Mouse (Mus musculus): ENCODE data around the gene Rbm20. TPM values are rescaled to one million over a fixed set of nuclear protein-coding genes. Genes with fewer than 3 reads are reported as not detected.
A peak's percentile ranks its signal among the peaks of the same experiment; 100 is the strongest.

Gene Rbm20
- polyA plus RNA-seq, 1 experiment from 2014 or later, result 0.98 TPM

DNA sequence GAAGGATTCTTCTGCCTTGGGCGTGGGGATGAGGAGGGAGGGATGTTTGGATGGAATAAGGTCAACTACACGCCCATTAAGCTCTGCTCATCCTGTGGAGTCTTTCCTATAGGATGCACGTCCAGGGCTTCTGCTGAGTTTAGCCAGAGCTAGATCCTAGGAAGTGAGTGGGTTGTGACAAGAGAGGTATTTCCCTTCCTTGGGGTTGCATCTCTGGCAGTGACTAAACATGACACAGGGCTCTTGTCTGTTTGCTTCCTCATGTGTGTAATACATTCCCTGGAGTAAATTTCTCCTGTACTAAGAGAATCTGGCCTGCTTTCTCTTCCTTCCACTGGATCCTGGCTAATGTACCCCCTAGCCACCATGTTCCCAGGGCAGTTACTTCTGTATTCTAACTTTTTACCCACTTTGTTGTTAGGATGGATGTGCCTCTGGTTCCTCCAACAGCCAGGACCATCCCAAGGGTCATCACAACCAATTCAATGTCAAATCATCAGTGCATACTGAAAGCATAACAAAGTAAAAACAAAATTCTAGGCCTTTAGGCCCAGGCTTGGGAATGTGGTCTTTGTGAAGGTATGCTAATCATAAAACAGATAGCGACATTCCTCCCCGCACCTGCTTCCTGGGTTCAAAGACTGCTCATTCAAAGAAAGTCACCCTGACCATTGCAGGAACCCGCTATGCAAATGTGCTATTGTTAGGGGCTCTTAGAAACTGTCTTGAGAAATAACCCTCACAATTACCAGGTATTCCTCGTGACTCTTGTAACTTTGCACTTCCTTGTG, 87.8 kb downstream of the Rbm20 start:
- no peaks in the 10 kb centered on the region for H3K36me3 ChIP-seq
- H3K4me2 ChIP-seq (replicated peaks), result no peak overlapping the region
- no peaks in the 10 kb centered on the region for H3K9me3 ChIP-seq
- no peak for ATAC-seq (ENCODE audit: low FRiP score, low read depth)
- no peak overlapping the region for H3K4me3 ChIP-seq
- WGBS, result 80% methylated on average over 7 of the region's 7 CpGs
- no peaks in the 10 kb centered on the region for H3K4me1 ChIP-seq
- H3K9ac ChIP-seq, result no peak overlapping the region
- no peaks in the 10 kb centered on the region for H3K27me3 ChIP-seq (replicated peaks)
- H3K27ac ChIP-seq, result no peak overlapping the region

DNA sequence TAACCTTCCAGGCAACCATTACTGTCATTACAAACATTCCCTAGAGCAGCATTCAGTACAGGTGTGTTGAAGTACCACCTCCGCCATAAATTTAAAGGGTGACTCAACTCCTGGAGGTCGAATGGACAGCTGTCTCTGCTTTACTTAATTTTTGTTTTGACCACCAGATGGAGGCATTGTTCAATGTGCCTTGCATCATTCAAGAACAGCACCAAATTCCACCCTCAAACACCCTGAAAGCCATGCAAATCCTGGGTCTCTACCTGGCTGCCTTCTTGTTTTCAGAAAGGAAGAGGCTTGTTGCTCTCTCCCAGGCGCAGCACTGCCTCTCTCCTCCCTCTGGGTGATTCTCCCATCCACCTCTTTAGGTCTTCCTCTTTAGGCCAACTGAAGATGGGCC, 91.4 kb downstream of the Rbm20 start:
- Histone ChIP-seq H3K4me2 (replicated peaks) (0 out of 2 replicates have a peak overlapping the region, but pooled peaks have one; percentile 5), H3K9ac (no peak overlapping the region), H3K36me3 (no peaks in the 10 kb centered on the region), H3K4me3 (no peak overlapping the region), H3K4me1 (no peaks in the 10 kb centered on the region), H3K9me3 (no peaks in the 10 kb centered on the region), H3K27ac (no peak overlapping the region), H3K27me3 (replicated peaks) (no peaks in the 10 kb centered on the region)
- 29% methylated on average over 3 of the region's 3 CpGs for WGBS
- no peak for ATAC-seq (ENCODE audit: low FRiP score, low read depth)

DNA sequence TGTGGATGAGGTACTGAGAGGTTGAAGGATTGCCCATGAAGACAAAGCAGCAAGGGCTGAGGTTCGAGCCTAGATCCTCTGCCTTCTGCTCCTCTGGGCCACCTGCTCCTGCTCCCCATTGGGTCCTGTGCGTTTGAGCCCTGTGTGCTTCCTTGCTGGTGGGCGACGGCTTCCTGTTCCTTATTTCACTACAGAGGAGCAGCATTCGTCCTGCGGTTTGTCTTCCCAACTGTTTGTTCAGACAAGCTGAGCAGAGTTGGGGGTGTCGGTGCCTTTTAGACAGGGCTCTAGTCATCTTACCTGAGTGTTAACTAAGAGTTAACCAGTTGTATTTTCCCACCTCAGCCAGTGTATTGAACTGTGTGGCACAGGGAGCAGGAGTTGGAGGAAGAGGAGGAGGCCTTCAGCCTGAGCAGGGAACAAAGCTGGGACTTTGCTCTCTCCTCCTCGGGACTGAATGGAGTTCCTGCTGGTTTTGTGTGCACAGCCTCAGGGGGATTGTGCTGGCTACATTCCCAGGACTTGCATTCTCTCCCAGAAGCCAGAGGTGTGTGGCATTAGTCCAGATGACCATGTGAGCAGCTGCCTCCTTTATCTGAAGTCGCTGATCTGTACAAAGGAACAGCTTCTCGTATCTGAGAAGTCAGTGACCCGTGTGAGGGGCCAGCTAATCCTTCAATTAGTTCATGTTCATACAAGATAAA, 97.0 kb downstream of the Rbm20 start:
- Histone ChIP-seq H3K4me2 (replicated peaks) (no peak overlapping the region), H3K4me1 (no peaks in the 10 kb centered on the region), H3K27me3 (replicated peaks) (no peaks in the 10 kb centered on the region), H3K27ac (no peak overlapping the region), H3K9me3 (no peaks in the 10 kb centered on the region), H3K4me3 (no peak overlapping the region), H3K9ac (no peak overlapping the region), H3K36me3 (no peaks in the 10 kb centered on the region)
- WGBS, result 58% methylated on average over 11 of the region's 11 CpGs
- ATAC-seq (ENCODE audit: low FRiP score, low read depth), result no peak

DNA sequence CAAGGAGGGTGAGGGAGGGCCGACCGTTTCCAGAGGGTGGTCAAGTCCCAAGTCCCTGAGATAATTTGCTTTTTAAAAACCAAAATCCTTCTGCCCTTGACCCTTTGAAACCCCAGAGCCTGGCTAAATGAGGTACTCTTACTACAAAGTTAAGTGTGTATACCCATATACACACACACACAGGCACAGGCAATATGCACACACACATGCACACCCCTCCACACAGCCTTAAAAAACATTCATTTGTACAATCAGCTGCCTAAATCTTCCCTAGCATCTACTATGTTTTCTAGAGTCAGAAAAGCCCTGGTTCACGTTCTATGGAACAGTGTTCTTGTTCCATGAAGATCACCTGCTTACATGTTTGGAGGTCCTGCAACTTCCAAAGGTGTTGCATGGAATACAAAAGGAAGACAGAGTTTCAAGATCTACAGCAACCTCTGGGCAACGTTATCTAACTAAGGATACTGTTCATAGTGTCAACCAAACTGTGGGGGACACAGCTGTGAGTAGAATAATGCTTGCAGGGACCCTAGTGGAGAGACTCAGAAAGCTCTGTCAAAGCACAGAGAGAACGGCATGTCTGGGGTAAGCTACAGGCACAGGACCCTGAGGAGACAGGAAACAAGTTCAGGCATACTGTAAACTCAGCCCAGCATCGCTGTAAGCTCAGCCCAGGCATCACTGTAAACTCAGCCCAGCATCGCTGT, 97.7 kb downstream of the Rbm20 start:
- WGBS, result 62% methylated on average over 7 of the region's 7 CpGs
- no peaks in the 10 kb centered on the region for H3K36me3 ChIP-seq
- H3K4me2 ChIP-seq (replicated peaks), result no peak overlapping the region
- no peaks in the 10 kb centered on the region for H3K27me3 ChIP-seq (replicated peaks)
- no peaks in the 10 kb centered on the region for H3K4me1 ChIP-seq
- ATAC-seq (ENCODE audit: low FRiP score, low read depth), result no peak
- H3K4me3 ChIP-seq, result no peak overlapping the region
- no peak overlapping the region for H3K27ac ChIP-seq
- H3K9ac ChIP-seq, result no peak overlapping the region
- no peaks in the 10 kb centered on the region for H3K9me3 ChIP-seq

DNA sequence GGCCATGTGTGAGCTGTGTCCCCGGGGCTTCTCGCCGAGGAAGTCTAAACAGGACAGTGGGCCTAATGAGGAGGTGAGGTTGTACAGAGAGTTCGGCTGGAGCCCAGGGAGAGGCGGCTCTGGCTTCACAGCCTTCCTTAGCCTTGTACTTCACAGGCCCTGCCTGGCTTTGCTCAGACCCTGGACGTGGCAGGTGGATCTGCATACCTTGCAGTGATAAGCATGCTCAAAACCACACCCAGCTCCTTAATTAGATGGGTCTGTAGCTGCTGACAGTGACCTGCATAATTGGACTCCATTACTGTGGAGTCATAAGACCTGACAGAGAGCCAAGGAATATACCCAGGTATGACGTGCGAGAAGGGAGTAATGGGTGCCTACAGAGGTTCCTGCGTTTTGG, 102.3 kb downstream of the Rbm20 start:
- Histone ChIP-seq H3K4me1 (no peaks in the 10 kb centered on the region), H3K9me3 (no peaks in the 10 kb centered on the region), H3K4me2 (replicated peaks) (no peak overlapping the region), H3K27ac (no peak overlapping the region), H3K4me3 (no peak overlapping the region), H3K36me3 (no peaks in the 10 kb centered on the region), H3K9ac (no peak overlapping the region), H3K27me3 (replicated peaks) (no peaks in the 10 kb centered on the region)
- 86% methylated on average over 9 of the region's 9 CpGs for WGBS
- ATAC-seq (ENCODE audit: low FRiP score, low read depth), result no peak

DNA sequence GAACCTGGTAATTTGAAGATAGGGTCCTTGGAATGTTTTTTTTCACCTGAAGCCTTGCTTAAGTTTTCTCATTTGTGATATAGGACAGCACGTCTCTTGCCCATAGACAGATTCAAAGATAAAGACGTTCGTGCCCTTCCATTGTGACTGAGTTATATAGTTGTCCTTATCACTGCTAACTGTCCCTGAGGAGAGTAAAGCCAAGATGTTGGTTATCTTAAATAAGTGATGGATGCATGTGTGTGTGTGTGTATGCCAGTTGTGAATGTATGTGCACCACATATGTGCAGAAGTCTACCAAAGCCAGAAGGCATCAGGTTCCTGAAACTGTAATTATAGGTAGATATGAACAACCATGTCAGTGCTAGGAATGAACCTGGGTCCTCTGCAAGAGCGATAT, 102.7 kb downstream of the Rbm20 start:
- 92% methylated on average over 4 of the region's 4 CpGs for WGBS
- H3K27me3 ChIP-seq (replicated peaks), result no peaks in the 10 kb centered on the region
- no peak for ATAC-seq (ENCODE audit: low FRiP score, low read depth)
- H3K9me3 ChIP-seq, result no peaks in the 10 kb centered on the region
- no peak overlapping the region for H3K27ac ChIP-seq
- no peak overlapping the region for H3K4me2 ChIP-seq (replicated peaks)
- no peaks in the 10 kb centered on the region for H3K36me3 ChIP-seq
- no peaks in the 10 kb centered on the region for H3K4me1 ChIP-seq
- no peak overlapping the region for H3K4me3 ChIP-seq
- H3K9ac ChIP-seq, result no peak overlapping the region

DNA sequence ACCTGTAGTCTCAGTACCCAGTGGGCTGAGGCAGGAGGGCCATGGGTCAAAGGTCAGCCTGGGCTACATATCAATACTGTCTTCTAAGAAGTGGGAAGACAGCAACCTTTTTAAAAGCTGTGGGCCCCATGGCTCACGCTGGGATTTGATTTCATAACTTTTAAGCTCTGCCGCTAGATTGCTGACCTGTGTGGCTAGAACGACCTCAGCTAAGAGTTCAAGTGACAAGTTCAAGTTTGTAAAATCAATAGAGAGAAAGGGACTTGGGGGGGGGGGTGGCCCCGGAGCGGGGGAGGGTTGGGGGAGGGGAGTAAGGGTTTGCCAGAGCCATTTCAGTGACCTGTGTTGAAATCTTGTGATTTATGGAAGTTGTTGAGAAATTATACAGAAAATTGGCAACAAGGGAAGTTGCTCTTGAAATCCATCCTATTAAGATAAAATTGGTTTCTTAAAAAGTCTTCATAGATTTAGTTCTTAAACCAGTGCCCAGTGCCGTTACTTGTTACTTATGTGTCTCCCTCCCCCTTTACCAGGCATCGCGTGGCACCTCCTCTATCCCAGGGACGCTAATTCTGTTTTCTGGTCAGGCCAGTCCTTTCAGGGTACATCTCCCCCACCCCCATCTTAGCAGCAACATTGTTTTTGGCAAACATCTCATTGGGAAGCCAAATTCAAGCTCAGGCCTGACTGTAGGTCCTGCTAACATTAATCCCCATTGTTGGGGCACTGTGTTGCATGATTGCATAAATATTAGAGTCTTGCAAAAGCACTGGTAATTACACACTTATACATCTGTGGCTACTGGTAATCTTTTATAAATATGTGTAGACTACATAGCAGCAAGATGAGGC, 103.9 kb downstream of the Rbm20 start:
- H3K4me1 ChIP-seq, result no peaks in the 10 kb centered on the region
- 82% methylated on average over 9 of the region's 9 CpGs for WGBS
- H3K9ac ChIP-seq, result no peak overlapping the region
- H3K9me3 ChIP-seq, result no peaks in the 10 kb centered on the region
- H3K4me3 ChIP-seq, result no peak overlapping the region
- H3K27me3 ChIP-seq (replicated peaks), result no peaks in the 10 kb centered on the region
- no peak for ATAC-seq (ENCODE audit: low FRiP score, low read depth)
- H3K27ac ChIP-seq, result no peak overlapping the region
- H3K4me2 ChIP-seq (replicated peaks), result no peak overlapping the region
- no peaks in the 10 kb centered on the region for H3K36me3 ChIP-seq

DNA sequence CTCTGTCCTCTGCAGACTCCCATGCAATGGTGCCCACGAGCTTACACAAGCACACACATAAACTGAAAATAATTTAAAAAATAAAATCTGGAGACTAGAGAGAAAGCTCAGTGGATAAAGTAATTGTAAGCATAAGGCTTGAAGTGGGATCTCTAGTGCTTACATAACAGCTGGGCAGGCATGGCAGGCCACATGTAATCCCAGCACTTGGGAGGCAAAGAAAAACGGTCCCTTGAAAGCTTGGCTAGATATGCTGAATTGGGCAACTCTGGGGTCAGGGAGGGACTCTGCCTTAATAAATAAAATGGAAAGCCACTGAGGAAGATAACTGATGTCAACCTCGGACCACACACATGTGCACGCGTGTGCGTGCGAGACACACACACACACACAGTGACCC, 104.7 kb downstream of the Rbm20 start:
- no peak overlapping the region for H3K4me2 ChIP-seq (replicated peaks)
- no peak overlapping the region for H3K27ac ChIP-seq
- H3K36me3 ChIP-seq, result no peaks in the 10 kb centered on the region
- no peak overlapping the region for H3K4me3 ChIP-seq
- no peaks in the 10 kb centered on the region for H3K9me3 ChIP-seq
- ATAC-seq (ENCODE audit: low FRiP score, low read depth), result no peak
- H3K27me3 ChIP-seq (replicated peaks), result no peaks in the 10 kb centered on the region
- no peak overlapping the region for H3K9ac ChIP-seq
- 87% methylated on average over 7 of the region's 7 CpGs for WGBS
- no peaks in the 10 kb centered on the region for H3K4me1 ChIP-seq

DNA sequence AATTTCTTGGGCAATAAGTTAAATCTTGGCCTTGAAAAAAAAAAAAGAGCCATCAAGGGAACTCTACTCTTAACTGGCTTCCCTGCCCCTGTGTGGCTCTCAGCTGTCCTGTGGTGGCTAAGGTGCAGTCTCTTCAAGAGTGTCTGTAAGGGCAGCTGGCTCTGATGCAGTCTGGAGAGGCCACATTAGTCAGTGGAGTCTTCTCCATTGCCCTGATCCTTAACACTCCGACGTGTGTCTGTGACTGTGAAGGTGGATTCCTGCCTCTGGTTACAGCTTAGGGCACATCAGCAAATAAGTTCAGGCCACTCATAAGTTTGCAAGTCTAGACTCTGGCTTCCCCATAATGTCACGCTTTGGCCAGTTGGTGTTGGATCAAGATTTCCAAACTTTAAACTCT, 108.2 kb downstream of the Rbm20 start:
- 91% methylated on average over 3 of the region's 3 CpGs for WGBS
- Histone ChIP-seq H3K4me1 (no peaks in the 10 kb centered on the region), H3K9ac (no peak overlapping the region), H3K4me2 (replicated peaks) (no peak overlapping the region), H3K27me3 (replicated peaks) (no peaks in the 10 kb centered on the region), H3K4me3 (no peak overlapping the region), H3K9me3 (no peaks in the 10 kb centered on the region), H3K36me3 (no peaks in the 10 kb centered on the region), H3K27ac (no peak overlapping the region)
- no peak for ATAC-seq (ENCODE audit: low FRiP score, low read depth)

DNA sequence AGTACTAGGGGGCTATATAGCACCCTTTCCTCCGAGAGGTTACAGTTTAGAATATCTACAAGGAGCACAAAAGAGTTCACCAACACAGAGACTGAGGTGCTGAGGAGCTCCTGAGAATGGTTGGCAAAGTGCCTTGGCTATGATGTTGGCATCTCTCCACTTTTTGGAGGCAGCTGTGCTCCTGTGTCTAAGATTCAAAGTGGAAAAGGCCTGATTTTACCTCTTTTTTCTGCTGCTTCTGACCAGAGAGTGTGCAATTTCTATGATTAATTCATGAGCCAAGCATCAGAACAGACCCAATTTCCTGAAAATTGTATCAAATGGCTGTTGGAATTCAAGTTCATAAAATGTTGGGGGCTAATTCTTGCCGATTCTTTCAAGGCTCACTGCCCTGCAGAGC, 109.1 kb downstream of the Rbm20 start:
- no peak overlapping the region for H3K9ac ChIP-seq
- ATAC-seq (ENCODE audit: low FRiP score, low read depth), result no peak
- H3K27ac ChIP-seq, result no peak overlapping the region
- H3K4me3 ChIP-seq, result no peak overlapping the region
- 57% methylated on average over 2 of the region's 2 CpGs for WGBS
- H3K27me3 ChIP-seq (replicated peaks), result no peaks in the 10 kb centered on the region
- no peaks in the 10 kb centered on the region for H3K36me3 ChIP-seq
- no peak overlapping the region for H3K4me2 ChIP-seq (replicated peaks)
- H3K4me1 ChIP-seq, result no peaks in the 10 kb centered on the region
- no peaks in the 10 kb centered on the region for H3K9me3 ChIP-seq

DNA sequence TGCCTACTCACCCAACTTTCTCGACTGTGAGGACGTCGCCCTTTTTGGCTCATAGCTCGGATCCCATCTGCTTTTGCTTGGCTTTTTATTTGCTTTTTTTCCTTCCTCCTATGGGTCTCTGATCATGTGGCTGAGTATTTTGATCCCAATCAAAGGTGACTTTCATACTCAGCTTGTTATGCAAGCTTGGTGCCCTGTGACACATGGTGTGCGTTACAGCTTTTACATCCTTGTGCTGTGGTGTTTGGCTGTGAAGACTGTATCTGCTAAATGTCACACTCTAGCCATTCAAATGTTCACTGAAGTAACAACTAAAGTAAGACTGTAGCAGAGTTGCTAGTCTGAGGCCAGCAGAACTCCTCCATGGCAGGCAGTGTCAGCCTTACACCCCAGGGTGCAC, 109.7 kb downstream of the Rbm20 start:
- Histone ChIP-seq H3K9ac (no peak overlapping the region), H3K4me1 (no peaks in the 10 kb centered on the region), H3K4me2 (replicated peaks) (no peak overlapping the region), H3K36me3 (no peaks in the 10 kb centered on the region), H3K27me3 (replicated peaks) (no peaks in the 10 kb centered on the region), H3K4me3 (no peak overlapping the region), H3K9me3 (no peaks in the 10 kb centered on the region), H3K27ac (no peak overlapping the region)
- WGBS, result 83% methylated on average over 5 of the region's 5 CpGs
- ATAC-seq (ENCODE audit: low FRiP score, low read depth), result no peak

All from neural tube, embryonic 12.5 days (tissue).